Mouse (Mus musculus) ES-E14 (cell line): ENCODE results near the gene Psd.

Experiments
- CHD2 ChIP-seq: IDR thresholded peaks from 2 replicates; pipeline ENCODE4 v1.6.1; 2014; ENCODE audit warnings: mild to moderate bottlenecking, low read depth, low read length, inconsistent platforms
- MAFK ChIP-seq: IDR thresholded peaks from 2 replicates; pipeline ENCODE4 v1.6.1; 2014; ENCODE audit warnings: mild to moderate bottlenecking, low read depth, low read length, inconsistent platforms; ENCODE audit not compliant: insufficient read depth
- ZNF384 ChIP-seq: IDR thresholded peaks from 2 replicates; pipeline ENCODE4 v1.6.1; 2012; ENCODE audit warnings: low read depth, low read length, inconsistent platforms

- TF ChIP-seq CHD2 (no peak), MAFK (no peak), ZNF384 (no peak)
These were observed 21.3 kb downstream of the Psd start for GRCm38 (mm10) chr19:46305432-46306267.
